Mouse (Mus musculus) megakaryocyte-erythroid progenitor cell, adult 5-6 weeks (primary cell): ENCODE data around the gene Mdfic. TPM values are rescaled to one million over a fixed set of nuclear protein-coding genes. Genes with fewer than 3 reads are reported as not detected.
"Not testable (repeated sequence)": the region's sequence is repeated elsewhere in the genome, so short reads cannot be mapped to it uniquely, and the experiment has no call there.

ENCODE experiments used
- ATAC-seq: replicated peaks from 2 replicates; pipeline ENCODE4 v1.8.0; 2016; ENCODE audit warnings: mild to moderate bottlenecking, inconsistent platforms; ENCODE audit not compliant: severe bottlenecking, poor library complexity, low FRiP score, low TSS enrichment
- total RNA-seq, 2 experiments: library from RNA; stranded (forward) in 1 of 2; stranded (reverse) in 1 of 2; fragments of 200-1000, 215-1000 nt in 1 of 2; fragments of >200 nt in 1 of 2; fragmentation: Nextera tagmentation in 1 of 2; gene quantifications; 2 replicates each; pipeline ENCODE4 v1.2.3; 2014 to 2017

Gene Mdfic
- total RNA-seq (2014; fragmentation: Nextera tagmentation) (0.11 and 0.45 TPM in 2 replicates), total RNA-seq (2017) (2.8 and 4.4 TPM in 2 replicates)

GRCm38 (mm10) chr6:15720461-15720817 lies at the start of gene Mdfic:
Gene Mdfic (plus strand): TSS chr6:15720661.
- ATAC-seq = no peak; the same call in 1 of the 2 replicates

DNA sequence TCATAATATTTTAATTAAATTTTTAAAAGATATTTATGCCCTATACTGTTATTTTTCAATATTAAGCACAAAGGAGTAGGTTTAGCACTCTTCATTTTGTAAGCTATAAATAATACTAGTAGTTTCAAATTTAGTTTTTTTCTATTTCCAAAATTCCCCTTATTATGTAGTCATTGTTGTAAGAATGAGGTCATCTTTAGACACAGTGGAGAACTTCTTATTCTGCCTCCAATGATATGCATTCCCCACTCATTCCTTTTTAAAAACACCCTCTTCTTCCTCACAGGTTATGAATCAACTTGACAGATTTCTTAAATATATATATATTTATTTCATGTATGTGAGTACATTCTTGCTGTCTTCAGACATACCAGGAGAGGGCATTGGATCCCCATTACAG lies 49.1 kb upstream of the Mdfic start:
- ATAC-seq = no peak

DNA sequence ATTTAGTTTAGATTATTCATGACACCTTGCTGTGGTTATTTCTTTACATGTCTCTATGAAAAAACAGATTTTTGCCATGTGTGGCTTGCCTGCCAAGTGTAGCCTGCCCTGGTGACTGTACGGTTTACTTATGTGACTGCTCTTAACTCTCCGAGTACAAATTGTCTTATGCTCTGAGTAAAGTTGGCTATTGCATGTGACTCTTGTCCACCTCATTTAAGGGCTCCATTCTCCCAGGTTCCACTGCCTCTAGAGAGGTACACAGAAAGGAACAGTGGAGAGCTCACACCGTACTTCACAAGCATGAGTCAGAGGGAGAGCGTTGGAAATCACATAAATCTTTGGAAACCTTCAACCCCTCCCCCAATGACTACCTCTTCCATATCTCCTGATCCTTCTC lies 10.4 kb upstream of the Mdfic start:
- no peak for ATAC-seq

- no peak for ATAC-seq
These were observed 9.8 kb upstream of the Mdfic start for GRCm38 (mm10) chr6:15710706-15711105.

DNA sequence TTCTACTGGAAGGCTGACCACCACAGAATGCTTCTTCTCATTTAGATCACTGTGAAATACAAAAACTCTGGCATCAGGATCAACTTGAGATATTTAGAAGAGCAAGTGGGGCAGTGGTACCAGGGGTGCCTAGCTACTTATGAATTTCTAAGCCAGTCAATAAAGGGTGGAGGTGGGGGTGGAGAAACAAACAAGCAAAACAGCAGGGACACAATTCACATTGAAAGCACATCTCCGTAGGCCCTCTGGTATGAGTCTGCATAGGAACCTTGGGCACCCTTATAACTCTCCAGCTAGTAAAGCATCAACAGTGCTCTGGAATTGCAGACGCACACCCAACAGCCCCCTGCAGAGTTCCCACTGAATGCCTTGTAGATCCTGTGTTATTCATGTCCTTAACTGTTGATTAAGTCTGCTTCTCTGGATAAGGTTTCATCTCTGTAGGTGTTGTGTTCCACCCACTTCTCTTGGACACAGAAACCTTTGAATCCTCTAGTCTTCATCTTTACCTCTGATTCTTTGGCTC lies 7.5 kb upstream of the Mdfic start:
- no peak for ATAC-seq

DNA sequence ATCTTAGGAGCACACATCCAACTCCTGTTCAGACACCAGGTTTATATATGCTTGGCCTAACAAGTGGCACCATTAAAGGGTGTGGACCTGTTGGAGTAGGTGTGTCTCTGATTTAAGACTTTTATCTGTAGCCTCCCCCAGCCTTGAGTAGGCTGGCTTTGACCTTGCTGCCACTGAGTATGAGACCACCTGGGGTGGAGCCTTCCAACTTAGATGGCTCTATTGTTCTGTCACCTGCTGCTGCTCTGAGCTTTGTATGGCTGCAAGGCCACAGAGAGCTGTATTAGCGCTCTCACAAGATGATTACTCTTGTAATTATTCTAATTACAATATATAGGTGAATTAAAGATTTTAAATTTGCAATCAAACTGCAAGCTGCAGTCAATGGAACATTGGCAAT lies 6.4 kb upstream of the Mdfic start:
- ATAC-seq = not testable (repeated sequence)

GRCm38 (mm10) chr6:15714996-15715844 lies 5.2 kb upstream of the Mdfic start:
- ATAC-seq = no peak

DNA sequence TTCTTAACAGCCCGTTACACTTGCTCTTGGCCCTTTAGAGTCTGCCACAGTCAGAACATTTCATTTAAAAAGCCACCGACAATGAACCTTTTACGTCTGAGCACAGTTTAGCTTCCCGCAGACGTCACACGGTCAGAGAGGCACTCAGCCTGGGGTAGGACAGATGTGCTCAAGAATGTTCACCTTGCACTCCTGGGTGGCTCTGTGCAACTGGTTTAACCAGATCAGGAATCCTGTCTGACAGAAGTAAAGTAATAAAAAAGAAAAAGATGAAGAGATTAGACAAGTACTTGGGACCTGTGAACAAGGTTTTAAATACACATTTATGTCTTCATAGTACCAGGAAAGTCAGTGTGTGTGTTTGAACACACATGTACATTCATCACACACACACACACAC lies 542 bp upstream of the Mdfic start:
- no peak for ATAC-seq

DNA sequence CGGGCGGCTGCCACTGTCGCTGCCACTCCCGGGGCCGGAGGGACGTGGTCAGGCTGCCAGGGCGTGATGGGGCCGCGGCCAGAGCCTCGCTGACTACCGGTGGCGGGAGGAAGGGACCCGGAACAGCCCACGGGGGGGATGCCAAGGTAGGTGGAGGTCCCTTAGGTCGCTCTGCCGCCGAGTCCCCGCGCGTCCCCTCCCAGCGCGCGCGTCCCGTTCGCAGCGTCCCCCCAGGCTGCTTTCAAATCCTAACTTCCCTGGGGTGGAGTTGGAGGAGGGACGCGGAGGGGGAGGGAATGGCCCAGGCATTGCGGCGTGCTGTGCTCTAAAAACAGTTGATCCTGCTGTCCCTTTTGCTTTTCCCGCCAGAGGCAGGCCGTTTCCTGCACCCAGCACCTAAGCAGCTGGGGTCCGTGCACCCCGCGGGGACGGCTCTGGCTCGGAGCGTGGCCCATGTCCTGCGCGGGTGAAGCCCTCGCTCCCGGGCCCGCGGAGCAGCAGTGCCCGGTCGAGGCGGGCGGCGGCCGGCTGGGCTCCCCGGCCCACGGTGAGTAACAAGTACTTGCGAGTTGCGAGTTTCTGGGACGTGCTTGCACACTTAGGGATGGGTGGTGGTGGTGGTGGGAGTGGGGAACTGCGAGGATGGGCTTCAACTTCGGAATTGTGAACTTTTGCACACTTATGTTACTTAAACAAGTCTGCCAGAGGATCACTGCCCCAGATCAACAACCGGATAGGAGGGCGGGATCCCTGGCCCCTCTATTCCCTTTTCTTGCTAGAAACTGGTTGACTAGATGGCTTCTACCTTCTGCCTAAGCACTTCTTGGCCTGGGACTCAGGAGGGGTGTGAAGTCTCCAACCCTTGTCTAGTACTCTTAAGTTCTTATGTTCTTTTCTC lies 606 bp downstream of the Mdfic start:
- peak; percentile 70 for ATAC-seq

DNA sequence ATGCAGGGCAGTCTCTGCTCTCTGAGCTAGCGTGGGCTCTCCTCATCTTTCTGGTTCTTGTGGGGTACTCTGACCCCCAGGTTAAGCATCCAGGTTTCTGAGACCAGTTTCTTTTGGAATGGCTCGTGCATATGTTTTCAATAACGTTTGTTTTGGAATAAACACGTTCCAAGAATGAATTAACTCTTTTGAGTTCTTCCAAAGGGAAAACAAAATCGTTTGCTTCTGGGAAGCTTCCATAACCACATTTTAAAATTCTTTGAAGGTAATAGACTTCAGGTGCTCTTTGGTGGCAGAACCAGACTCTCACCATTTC lies 1.2 kb downstream of the Mdfic start:
- ATAC-seq = no peak

DNA sequence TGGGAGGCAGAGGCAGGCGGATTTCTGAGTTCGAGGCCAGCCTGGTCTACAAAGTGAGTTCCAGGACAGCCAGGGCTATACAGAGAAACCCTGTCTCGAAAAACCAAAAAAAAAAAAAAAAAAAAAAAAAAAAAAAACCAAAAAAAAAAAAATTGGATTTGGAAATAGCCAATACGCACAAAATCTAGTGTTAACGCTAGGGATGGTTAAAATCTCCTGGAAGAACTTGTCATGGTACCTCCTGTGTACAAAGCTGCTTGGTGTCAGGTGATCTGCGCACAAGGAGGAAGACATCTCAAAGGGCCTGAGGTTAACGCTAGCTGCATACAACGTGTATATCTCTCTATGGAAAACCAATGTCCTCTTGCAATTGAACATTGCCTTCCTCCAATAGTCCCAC lies 2.2 kb downstream of the Mdfic start:
- not testable (repeated sequence) for ATAC-seq

DNA sequence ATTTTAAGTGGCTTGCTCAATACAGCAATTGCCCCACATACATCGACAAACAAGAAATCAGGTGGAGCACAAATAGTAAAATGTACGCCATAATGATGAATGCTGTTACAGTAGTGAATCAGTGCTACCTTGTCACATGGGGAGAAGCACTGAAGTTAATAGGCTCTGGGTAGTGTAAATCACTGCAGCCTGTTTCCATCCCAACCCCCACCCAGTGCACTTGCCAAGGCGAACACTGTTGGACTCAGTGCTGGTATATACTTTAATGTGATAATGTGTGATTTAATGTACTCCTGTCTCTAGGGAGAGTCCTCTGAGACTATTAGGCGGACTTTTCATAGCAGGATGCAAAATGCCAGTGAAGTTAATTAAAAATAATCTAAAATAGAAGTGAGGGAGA lies 3.8 kb downstream of the Mdfic start:
- no peak for ATAC-seq

DNA sequence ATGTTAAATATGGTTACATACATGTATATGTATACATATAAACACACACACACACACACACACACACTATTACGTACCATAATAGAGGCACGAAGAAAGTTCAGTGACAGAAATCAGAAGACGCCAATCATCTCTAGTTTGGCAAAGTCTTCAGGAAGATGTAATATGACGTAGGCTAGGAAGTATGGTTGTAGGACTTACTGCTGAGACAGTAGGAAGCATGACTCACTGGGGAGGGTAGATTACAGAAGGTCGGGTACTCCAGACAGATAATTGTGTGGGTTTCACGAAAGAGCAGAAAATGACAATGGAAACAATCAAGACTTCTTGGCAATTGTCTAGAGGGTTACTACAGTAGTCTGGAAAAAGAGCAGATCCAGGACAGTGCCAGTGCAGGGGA lies 6.0 kb downstream of the Mdfic start:
- no peak for ATAC-seq

DNA sequence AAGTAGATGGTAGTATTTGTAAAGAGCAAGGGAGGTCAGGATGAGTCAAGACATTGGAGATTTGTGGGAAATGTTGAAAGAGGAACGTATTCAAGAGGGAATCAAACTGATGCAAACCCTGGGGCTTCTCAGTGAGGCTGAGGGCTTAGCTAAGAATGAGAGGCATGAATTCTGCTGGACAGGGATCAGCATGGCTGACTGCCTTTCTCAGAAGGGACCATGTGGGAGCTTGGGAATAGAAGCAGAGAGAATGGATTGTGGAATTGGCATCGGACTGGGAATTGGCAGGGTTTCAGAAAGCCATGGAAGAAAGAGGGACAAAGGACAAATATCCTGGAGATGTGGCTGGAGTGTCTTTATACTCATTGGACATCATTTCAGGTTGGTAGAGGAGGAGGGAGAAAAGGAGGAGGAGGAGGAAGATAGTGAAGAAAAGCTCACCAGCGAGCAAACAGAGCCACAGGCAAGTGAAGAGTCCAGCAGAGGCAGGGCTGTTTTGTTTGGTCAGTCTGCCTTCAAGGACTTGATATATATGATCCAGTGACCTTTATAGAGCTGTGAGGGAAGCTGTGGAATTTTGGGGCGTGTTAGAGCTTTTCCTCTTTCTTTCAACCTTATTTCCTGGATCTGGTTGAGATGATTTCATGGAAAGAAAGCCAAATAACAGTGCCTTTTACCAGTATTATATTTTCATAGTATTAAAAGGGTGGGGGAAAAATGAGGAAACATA lies 7.4 kb downstream of the Mdfic start:
- no peak for ATAC-seq

DNA sequence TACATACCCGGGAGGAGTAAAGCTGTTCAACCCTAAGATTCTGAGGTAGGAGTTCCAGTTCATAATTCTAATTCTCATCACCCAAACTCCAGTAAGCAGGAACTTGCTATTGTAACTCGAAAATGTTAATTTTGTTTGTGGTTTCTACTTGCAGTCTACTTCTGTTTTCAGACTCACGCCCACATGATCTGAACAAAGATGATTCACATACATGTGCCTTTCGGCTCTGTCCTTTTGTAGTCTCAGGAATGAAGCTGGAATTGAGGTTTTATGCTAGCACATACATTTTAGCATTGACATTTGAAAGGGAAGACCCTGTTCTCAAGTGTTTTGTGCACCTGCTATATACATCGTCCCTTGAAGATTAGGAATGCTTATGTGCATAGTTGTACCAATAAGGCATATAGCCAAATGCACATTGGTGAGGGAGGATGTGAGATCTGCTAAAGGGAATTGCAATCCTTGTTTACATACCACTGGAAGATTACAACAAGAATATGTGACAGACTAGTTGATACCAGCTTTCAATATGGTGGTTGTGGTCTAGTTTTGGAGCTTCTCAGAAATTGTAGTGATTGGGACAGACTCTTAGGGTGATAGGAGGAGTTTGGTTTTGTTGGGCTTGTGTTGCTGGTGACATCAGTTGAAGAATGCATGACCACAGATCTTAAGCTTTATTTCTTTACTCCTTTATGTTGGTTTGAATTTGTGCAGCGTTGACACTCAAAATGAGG lies 8.6 kb downstream of the Mdfic start:
- no peak for ATAC-seq

GRCm38 (mm10) chr6:15730258-15730657 lies 9.8 kb downstream of the Mdfic start:
- no peak for ATAC-seq

- no peak for ATAC-seq
These were observed 10.2 kb downstream of the Mdfic start for GRCm38 (mm10) chr6:15730666-15731065.

DNA sequence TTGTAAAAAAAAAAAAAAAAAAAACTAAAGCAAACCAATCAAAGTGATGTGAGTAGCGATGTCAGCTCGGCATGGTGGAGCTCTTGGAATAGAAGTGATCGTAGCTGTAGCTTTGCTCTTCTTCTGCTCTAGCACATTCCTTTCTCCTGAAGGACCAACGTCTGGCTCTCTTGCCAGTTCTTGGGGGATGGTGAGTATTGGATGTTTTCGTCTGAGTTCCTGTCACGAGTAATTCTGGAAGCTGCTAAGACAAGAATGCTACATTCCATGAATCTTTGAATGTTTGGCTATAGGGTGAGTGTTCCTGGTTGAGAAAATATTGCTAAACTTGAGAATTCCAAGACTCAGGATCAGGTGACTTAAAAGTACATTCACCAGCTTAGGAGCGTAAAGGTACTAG lies 11.0 kb downstream of the Mdfic start:
- ATAC-seq = no peak

- ATAC-seq = peak; percentile 87
These were observed 17.0 kb downstream of the Mdfic start for GRCm38 (mm10) chr6:15737312-15737911.
